Mouse (Mus musculus): ENCODE data around the gene Fut11. TPM values are rescaled to one million over a fixed set of nuclear protein-coding genes. Genes with fewer than 3 reads are reported as not detected.
"Not testable (repeated sequence)": the region's sequence is repeated elsewhere in the genome, so short reads cannot be mapped to it uniquely, and the experiment has no call there.

Fut11 gene
- polyA plus RNA-seq, 1 experiment from 2014 or later = 19.5 TPM

DNA sequence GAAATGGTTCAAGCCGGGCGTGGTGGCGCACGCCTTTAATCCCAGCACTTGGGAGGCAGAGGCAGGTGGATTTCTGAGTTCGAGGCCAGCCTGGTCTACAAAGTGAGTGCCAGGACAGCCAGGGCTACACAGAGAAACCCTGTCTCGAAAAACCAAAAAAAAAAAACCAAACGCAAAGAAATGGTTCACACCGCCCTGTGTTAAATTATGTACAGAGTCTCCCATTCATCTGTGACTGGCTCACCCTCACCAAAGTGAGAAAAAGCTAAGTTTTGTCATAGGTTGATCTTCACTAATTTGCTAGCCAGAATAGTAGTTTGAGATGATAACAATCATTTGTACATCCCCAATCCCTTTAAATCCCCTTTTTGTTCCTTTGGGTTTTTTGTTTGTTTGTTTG is 8.7 kb downstream of the Fut11 start:
- H3K4me3 ChIP-seq = peak overlapping the region; percentile 83
- WGBS = 10% methylated on average over 8 of the region's 8 CpGs
- peaks cover 24% of the 10 kb centered on the region for H3K4me1 ChIP-seq
- H3K27ac ChIP-seq = peak overlapping the region; percentile 98
- not testable (repeated sequence) for H3K9me3 ChIP-seq; H3K27me3 ChIP-seq (ENCODE audit: insufficient read depth, poor library complexity, severe bottlenecking); DNase-seq (ENCODE audit: low spot score)
- peaks cover 31% of the 10 kb centered on the region for H3K36me3 ChIP-seq

DNA sequence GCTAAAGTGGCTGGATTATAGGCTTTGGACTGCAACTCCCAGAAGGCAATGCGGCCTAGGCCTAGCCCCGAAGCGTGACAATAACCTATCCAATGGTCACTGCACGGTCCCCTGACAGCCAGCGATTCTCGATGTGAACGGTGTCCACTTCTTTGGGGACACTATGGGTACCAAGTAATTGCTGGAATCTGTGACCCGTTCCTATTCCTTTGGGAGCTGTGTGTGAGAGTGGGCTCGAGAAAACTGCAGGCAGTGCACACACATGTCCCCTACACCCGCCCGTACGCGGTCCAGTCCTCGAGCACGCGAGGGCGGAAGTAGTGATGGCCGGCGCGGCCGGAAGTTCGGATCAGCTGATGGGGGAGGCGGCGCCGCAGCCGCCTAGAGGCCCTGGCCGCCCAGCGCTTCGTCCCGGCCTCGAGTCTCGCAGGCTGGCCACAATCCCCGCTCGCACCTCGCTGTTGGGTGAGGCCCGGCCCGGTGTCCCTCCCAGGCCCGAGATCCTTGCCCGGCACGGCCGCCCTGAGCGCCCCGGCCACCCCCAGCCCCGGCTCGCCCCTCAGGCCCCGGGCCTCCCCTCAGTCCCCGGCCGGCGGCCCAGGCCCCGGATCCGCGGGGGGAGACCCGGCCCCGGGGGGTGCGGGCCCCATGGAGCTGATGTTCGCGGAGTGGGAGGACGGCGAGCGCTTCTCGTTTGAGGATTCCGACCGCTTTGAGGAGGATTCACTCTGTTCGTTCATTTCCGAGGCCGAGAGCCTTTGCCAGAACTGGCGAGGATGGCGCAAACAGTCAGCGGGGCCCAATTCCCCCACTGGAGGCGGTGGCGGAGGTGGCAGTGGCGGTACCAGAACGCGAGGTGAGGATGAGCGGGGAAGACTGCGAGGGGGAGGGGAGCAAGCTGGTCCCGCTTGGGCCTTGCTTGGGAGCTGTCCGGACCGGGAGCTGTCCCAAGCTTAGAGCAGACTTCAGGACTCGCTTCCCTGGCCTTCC is 12.7 kb downstream of the Fut11 start, which contains the start of gene Zswim8:
Gene Zswim8 (plus strand): TSS at position 352 of the 990 bp plus-strand sequence.
- peaks cover 24% of the 10 kb centered on the region for H3K4me1 ChIP-seq
- peak; percentile 96 for DNase-seq (ENCODE audit: low spot score)
- H3K27me3 ChIP-seq (ENCODE audit: insufficient read depth, poor library complexity, severe bottlenecking) = no peaks in the 10 kb centered on the region
- peak within 1 kb of the TSS; percentile 98 for H3K27ac ChIP-seq
- peak within 1 kb of the TSS; percentile 100 for H3K4me3 ChIP-seq
- H3K9me3 ChIP-seq = no peaks in the 10 kb centered on the region
- under 1% methylated on average over 80 of the region's 80 CpGs for WGBS
- peaks cover 48% of the 10 kb centered on the region for H3K36me3 ChIP-seq

DNA sequence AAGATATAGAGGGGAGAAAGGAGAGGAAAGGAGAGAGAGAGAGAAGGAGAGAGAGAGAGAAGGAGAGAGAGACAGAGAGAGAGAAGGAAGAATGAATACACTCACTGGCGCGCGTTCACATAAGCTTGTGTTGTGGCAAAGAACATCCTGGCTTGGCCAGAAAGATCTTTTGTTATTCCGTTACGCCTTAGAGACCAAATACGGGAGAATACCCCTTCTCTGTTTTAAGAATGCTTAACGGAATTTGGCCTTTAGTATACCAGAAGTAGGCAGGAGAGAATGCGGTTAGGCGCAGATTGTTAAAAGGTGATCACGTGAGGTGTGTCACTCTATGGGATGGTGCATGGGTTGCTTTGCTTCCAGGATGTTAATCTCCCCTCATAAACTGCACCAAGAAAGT is 13.5 kb downstream of the Fut11 start:
- Histone ChIP-seq H3K9me3 (no peaks in the 10 kb centered on the region), H3K4me1 (peaks cover 30% of the 10 kb centered on the region), H3K36me3 (peaks cover 56% of the 10 kb centered on the region), H3K27me3 (ENCODE audit: insufficient read depth, poor library complexity, severe bottlenecking) (no peaks in the 10 kb centered on the region), H3K27ac (peak overlapping the region; percentile 98), H3K4me3 (peak overlapping the region; percentile 100)
- WGBS = 15% methylated on average over 10 of the region's 10 CpGs
- no peak for DNase-seq (ENCODE audit: low spot score)

- peak overlapping the region; percentile 80 for H3K27ac ChIP-seq
Measured at GRCm38 (mm10) chr14:20713832-20714231, 19.1 kb downstream of the Fut11 start.

DNA sequence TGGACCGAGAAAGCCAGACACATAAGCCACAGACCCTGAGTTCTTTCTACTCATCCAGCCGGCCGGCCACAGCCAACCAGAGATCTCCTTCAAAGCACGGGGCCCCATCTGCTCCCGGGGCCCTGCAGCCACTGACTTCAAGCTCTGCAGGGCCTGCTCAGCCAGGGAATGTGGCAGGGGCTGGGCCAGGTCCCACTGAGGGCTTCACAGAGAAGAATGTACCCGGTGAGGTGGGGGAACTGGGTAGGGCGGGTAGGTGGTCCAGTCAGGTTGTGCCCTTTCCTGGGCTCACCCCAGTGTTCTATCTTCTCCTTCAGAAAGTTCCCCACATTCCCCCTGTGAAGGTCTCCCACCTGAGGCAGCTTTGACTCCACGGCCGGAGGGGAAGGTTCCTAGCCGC is 23.7 kb downstream of the Fut11 start:
- 85% methylated on average over 10 of the region's 10 CpGs for WGBS
- no peaks in the 10 kb centered on the region for H3K27me3 ChIP-seq (ENCODE audit: insufficient read depth, poor library complexity, severe bottlenecking)

More at GRCm38 (mm10) chr14:20713832-20714231, 19.1 kb downstream of the Fut11 start:
- peak; percentile 87 for DNase-seq (ENCODE audit: low spot score)
- H3K36me3 ChIP-seq = peaks cover 92% of the 10 kb centered on the region
- no peak overlapping the region for H3K4me3 ChIP-seq
- no peaks in the 10 kb centered on the region for H3K27me3 ChIP-seq (ENCODE audit: insufficient read depth, poor library complexity, severe bottlenecking)
- peaks cover 38% of the 10 kb centered on the region for H3K4me1 ChIP-seq
- no peaks in the 10 kb centered on the region for H3K9me3 ChIP-seq
- WGBS = 33% methylated on average over 11 of the region's 11 CpGs

DNA sequence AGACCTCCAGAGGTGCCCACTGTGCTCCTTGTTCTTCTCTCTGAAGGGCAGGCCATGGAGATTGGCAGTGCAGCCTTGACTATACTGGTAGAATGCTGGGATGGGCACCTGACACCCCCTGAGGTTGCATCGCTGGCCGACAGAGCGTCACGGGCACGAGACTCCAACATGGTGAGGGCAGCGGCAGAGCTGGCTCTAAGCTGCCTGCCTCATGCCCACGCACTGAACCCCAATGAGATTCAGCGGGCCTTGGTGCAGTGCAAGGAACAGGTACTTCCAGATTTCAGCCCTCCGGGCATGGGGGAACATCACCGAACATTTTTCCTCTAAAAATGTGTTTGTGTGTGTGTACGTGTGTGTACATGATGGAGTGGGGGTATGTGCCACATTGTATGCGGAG is 25.0 kb downstream of the Fut11 start:
- Histone ChIP-seq H3K27ac (no peak overlapping the region), H3K36me3 (peaks cover 99% of the 10 kb centered on the region), H3K27me3 (ENCODE audit: insufficient read depth, poor library complexity, severe bottlenecking) (no peaks in the 10 kb centered on the region), H3K9me3 (no peaks in the 10 kb centered on the region), H3K4me1 (peaks cover 1% of the 10 kb centered on the region), H3K4me3 (no peak overlapping the region)
- 93% methylated on average over 12 of the region's 12 CpGs for WGBS
- DNase-seq (ENCODE audit: low spot score) = no peak

More for the DNA sequence above, 23.7 kb downstream of the Fut11 start:
- H3K9me3 ChIP-seq = no peaks in the 10 kb centered on the region
- peaks cover 14% of the 10 kb centered on the region for H3K4me1 ChIP-seq
- H3K4me3 ChIP-seq = no peak overlapping the region
- DNase-seq (ENCODE audit: low spot score) = no peak
- peaks cover 99% of the 10 kb centered on the region for H3K36me3 ChIP-seq
- no peak overlapping the region for H3K27ac ChIP-seq

DNA sequence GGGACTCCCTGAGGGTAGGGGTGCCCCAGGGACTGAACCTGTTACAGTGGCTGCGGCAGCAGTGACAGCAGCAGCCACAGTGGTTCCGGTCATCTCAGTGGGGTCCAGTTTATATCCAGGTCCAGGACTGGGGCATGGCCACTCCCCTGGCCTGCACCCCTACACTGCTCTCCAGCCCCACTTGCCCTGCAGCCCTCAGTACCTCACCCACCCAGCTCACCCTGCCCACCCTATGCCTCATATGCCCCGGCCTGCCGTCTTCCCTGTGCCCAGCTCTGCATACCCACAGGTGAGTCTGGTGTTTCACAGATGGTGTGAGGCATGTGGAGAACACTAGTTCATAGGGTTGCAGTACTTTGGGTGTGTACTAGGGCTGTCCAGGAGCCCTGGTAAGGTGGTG is 26.6 kb downstream of the Fut11 start:
- DNase-seq (ENCODE audit: low spot score) = no peak
- Histone ChIP-seq H3K4me3 (no peak overlapping the region), H3K36me3 (peaks cover 98% of the 10 kb centered on the region), H3K4me1 (peaks cover 15% of the 10 kb centered on the region), H3K9me3 (no peaks in the 10 kb centered on the region), H3K27me3 (ENCODE audit: insufficient read depth, poor library complexity, severe bottlenecking) (no peaks in the 10 kb centered on the region), H3K27ac (no peak overlapping the region)
- 82% methylated on average over 4 of the region's 4 CpGs for WGBS

- Histone ChIP-seq H3K9me3 (no peaks in the 10 kb centered on the region), H3K27me3 (ENCODE audit: insufficient read depth, poor library complexity, severe bottlenecking) (no peaks in the 10 kb centered on the region), H3K27ac (0 out of 2 replicates have a peak overlapping the region, but pooled peaks have one; percentile 0), H3K4me3 (no peak overlapping the region), H3K4me1 (peaks cover 15% of the 10 kb centered on the region), H3K36me3 (peaks cover 98% of the 10 kb centered on the region)
- no peak for DNase-seq (ENCODE audit: low spot score)
- WGBS = 93% methylated on average over 12 of the region's 12 CpGs
Measured at GRCm38 (mm10) chr14:20723006-20723405, 28.2 kb downstream of the Fut11 start.

DNA sequence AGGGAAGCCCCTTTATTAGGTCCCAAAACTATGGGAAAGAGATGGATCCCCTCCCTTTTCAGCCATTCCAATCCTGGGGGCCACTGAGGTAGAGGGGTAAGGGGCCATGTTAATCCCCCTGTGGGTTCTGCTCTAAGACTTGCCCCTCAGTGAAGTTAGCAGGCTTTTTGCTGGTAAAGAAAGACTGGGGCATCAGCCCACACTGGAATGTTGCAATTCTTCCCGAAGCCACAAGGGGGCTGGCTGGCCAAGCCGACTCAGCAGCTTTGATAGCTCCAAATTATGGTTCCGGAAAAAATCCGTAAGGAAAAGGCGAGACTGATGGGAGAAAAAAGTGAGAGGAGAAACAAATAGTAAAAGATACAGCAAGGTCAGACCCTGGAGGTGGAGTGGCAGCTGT is 29.3 kb downstream of the Fut11 start:
- Histone ChIP-seq H3K36me3 (peaks cover 98% of the 10 kb centered on the region), H3K27me3 (ENCODE audit: insufficient read depth, poor library complexity, severe bottlenecking) (no peaks in the 10 kb centered on the region), H3K4me1 (peaks cover 15% of the 10 kb centered on the region), H3K4me3 (no peak overlapping the region), H3K27ac (no peak overlapping the region), H3K9me3 (no peaks in the 10 kb centered on the region)
- 36% methylated on average over 5 of the region's 5 CpGs for WGBS
- DNase-seq (ENCODE audit: low spot score) = no peak

DNA sequence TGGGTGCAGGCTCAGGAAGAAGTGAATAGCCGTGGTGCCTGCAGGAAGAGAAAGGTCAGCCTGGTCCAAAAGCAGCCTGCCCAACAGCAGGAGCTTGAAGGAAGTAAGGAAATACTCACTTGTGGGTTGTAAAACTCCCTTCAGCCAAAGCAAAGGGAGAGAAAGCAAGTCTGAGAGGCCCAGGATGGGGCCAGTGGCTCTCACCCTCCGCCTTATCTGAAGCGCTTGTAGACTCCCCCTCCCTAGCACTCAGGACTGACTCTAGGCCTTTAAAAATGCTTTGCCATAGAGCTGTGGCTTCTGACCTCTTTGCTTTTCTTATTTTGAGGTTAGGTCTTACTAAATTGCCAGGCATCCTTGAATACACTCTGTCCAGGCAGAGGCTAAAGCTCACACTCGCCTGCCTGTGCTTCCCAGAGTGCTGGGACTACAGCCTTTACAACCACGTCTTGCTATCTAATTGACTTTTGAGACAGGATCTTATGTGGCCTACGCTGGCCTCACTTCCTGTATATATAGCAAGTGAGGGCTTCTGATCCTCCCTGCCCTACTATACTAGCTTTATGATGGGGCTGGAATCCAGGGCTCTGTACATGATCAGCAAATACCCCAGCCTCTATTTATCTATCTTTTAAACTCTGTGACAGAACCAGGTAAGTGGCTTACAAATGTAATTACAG is 31.0 kb downstream of the Fut11 start:
- no peaks in the 10 kb centered on the region for H3K9me3 ChIP-seq
- H3K4me3 ChIP-seq = peak overlapping the region; percentile 9; the same call in 1 of the 2 replicates
- 50% methylated on average over 6 of the region's 6 CpGs for WGBS
- peaks cover 15% of the 10 kb centered on the region for H3K4me1 ChIP-seq
- peak overlapping the region; percentile 74 for H3K27ac ChIP-seq
- no peak for DNase-seq (ENCODE audit: low spot score)
- H3K36me3 ChIP-seq = peaks cover 99% of the 10 kb centered on the region
- H3K27me3 ChIP-seq (ENCODE audit: insufficient read depth, poor library complexity, severe bottlenecking) = no peaks in the 10 kb centered on the region

- Histone ChIP-seq H3K9me3 (no peaks in the 10 kb centered on the region), H3K4me3 (no peak overlapping the region), H3K27ac (0 out of 2 replicates have a peak overlapping the region, but pooled peaks have one; percentile 48), H3K36me3 (peaks cover 73% of the 10 kb centered on the region), H3K27me3 (ENCODE audit: insufficient read depth, poor library complexity, severe bottlenecking) (no peaks in the 10 kb centered on the region), H3K4me1 (peaks cover 32% of the 10 kb centered on the region)
- WGBS = 88% methylated on average over 9 of the region's 9 CpGs
- no peak for DNase-seq (ENCODE audit: low spot score)
Measured at GRCm38 (mm10) chr14:20729871-20730270, 35.1 kb downstream of the Fut11 start.

DNA sequence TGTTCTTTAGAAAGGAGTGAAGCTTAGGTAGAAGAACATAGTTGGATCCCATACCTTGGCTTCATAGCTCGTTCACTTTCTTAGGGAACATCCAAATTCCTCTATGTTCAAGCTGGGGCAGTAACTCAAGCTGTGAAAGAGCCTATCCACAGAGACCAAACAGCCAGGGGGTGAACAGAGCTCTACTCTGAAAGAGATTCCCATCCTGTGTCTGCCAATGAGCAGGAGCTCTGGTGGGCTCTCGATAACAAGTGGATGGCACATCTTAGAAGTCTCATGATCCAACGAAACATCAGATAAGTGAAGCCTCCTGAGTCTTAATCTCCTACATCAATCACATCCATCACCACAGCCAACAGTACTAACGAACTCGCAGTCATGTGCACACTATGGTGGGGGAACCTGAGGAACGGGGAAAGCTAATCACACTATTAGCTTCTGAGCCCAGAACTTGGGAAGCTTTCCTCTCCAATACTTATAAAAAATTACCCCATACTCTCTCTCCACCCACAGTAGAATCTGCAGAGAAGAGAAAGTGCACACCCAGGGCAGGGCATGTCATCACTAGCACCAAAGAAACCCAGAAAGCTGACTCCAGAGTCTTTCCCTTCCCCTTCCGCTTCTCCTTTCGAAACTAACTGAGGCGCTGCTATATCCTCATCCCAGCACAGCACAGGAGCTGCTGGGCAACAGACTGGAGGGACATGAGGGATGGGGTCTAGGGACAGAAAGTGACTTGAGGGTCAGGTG is 36.3 kb downstream of the Fut11 start:
- no peak overlapping the region for H3K27ac ChIP-seq
- H3K36me3 ChIP-seq = peaks cover 72% of the 10 kb centered on the region
- no peaks in the 10 kb centered on the region for H3K9me3 ChIP-seq
- peaks cover 31% of the 10 kb centered on the region for H3K4me1 ChIP-seq
- no peak overlapping the region for H3K4me3 ChIP-seq
- WGBS = 81% methylated on average over 9 of the region's 9 CpGs
- no peak for DNase-seq (ENCODE audit: low spot score)
- no peaks in the 10 kb centered on the region for H3K27me3 ChIP-seq (ENCODE audit: insufficient read depth, poor library complexity, severe bottlenecking)
